Mouse (Mus musculus): ENCODE results near the gene H2-M10.6.

H2-M10.6 gene

GRCm38 (mm10) chr17:36843696-36844095 is 31.7 kb downstream of the H2-M10.6 start:
- no peak for DNase-seq

- no peak for DNase-seq
Observed at GRCm38 (mm10) chr17:36844286-36844719, 32.3 kb downstream of the H2-M10.6 start.

GRCm38 (mm10) chr17:36844725-36845124 is 32.8 kb downstream of the H2-M10.6 start:
- DNase-seq, result no peak

GRCm38 (mm10) chr17:36848911-36849310 is 36.9 kb downstream of the H2-M10.6 start:
- no peak for DNase-seq

- DNase-seq, result no peak
Observed at GRCm38 (mm10) chr17:36849992-36850391, 38.0 kb downstream of the H2-M10.6 start.

- DNase-seq, result no peak
Observed at GRCm38 (mm10) chr17:36851200-36851599, 39.2 kb downstream of the H2-M10.6 start.

- DNase-seq, result no peak
Observed at GRCm38 (mm10) chr17:36851627-36852026, 39.7 kb downstream of the H2-M10.6 start.

- DNase-seq, result no peak
Observed at GRCm38 (mm10) chr17:36855484-36855883, 43.5 kb downstream of the H2-M10.6 start.

- no peak for DNase-seq
Observed at GRCm38 (mm10) chr17:36856236-36856635, 44.3 kb downstream of the H2-M10.6 start.

- DNase-seq, result no peak
Observed at GRCm38 (mm10) chr17:36858181-36858580, 46.2 kb downstream of the H2-M10.6 start.

GRCm38 (mm10) chr17:36861680-36862079 is 49.7 kb downstream of the H2-M10.6 start:
- DNase-seq, result no peak

All from thymus, postnatal 36 days (tissue).